Mouse (Mus musculus): ENCODE data around the gene Zfp808.
"Not testable (repeated sequence)": the region's sequence is repeated elsewhere in the genome, so short reads cannot be mapped to it uniquely, and the experiment has no call there.

GRCm38 (mm10) chr13:62102368-62102767 lies 27.3 kb upstream of the Zfp808 start:
- TF ChIP-seq CTCF (IDR thresholded peaks at IDR 0.05; ENCODE audit: borderline replicate concordance, extremely low read depth, insufficient read depth, insufficient read length); POLR2A (IDR thresholded peaks at IDR 0.05; ENCODE audit: borderline replicate concordance, extremely low read depth, insufficient read depth, insufficient read length, poor library complexity, severe bottlenecking): not testable (repeated sequence)

Measured in brain, embryonic 14.5 days (tissue).